Mouse (Mus musculus): ENCODE data around the gene Pagr1a. TPM values are rescaled to one million over a fixed set of nuclear protein-coding genes. Genes with fewer than 3 reads are reported as not detected.
A peak's percentile ranks its signal among the peaks of the same experiment; 100 is the strongest.

Pagr1a gene
- polyA plus RNA-seq, 1 experiment from 2014 or later = 76.1 TPM

- H3K9me3 ChIP-seq (ENCODE audit: control insufficient read depth, low read length) = no peaks in the 10 kb centered on the region
- H3K4me1 ChIP-seq (replicated peaks; ENCODE audit: control insufficient read depth, insufficient read depth, low read length) = no peaks in the 10 kb centered on the region
- H3K4me2 ChIP-seq (replicated peaks; ENCODE audit: low read depth, low read length) = no peak overlapping the region
- no peak overlapping the region for H3K27ac ChIP-seq (ENCODE audit: low read depth, low read length)
- 84% methylated on average over 4 of the region's 4 CpGs for WGBS
- H3K36me3 ChIP-seq (ENCODE audit: control insufficient read depth, insufficient read depth, low read length) = no peaks in the 10 kb centered on the region
- DNase-seq (ENCODE audit: low spot score) (no peak), ATAC-seq (ENCODE audit: low FRiP score) (no peak)
- H3K27me3 ChIP-seq (ENCODE audit: control insufficient read depth, insufficient read depth, low read length) = no peaks in the 10 kb centered on the region
- H3K9ac ChIP-seq (ENCODE audit: low read depth, low read length) = no peak overlapping the region
- no peak overlapping the region for H3K4me3 ChIP-seq (ENCODE audit: low read depth, low read length)
Observed at GRCm38 (mm10) chr7:126996449-126996848, 20.7 kb downstream of the Pagr1a start.

- 75% methylated on average over 8 of the region's 8 CpGs for WGBS
- Histone ChIP-seq H3K4me1 (replicated peaks; ENCODE audit: control insufficient read depth, insufficient read depth, low read length) (no peaks in the 10 kb centered on the region), H3K27ac (ENCODE audit: low read depth, low read length) (no peak overlapping the region), H3K27me3 (ENCODE audit: control insufficient read depth, insufficient read depth, low read length) (no peaks in the 10 kb centered on the region), H3K9me3 (ENCODE audit: control insufficient read depth, low read length) (no peaks in the 10 kb centered on the region), H3K4me2 (replicated peaks; ENCODE audit: low read depth, low read length) (no peak overlapping the region), H3K9ac (ENCODE audit: low read depth, low read length) (no peak overlapping the region), H3K4me3 (ENCODE audit: low read depth, low read length) (no peak overlapping the region), H3K36me3 (ENCODE audit: control insufficient read depth, insufficient read depth, low read length) (no peaks in the 10 kb centered on the region)
- ATAC-seq (ENCODE audit: low FRiP score) (no peak), DNase-seq (ENCODE audit: low spot score) (no peak)
Observed at GRCm38 (mm10) chr7:126988816-126989215, 28.3 kb downstream of the Pagr1a start.

GRCm38 (mm10) chr7:126986319-126986718 lies 30.8 kb downstream of the Pagr1a start:
- no peak overlapping the region for H3K4me2 ChIP-seq (replicated peaks; ENCODE audit: low read depth, low read length)
- no peak for DNase-seq (ENCODE audit: low spot score)
- 49% methylated on average over 9 of the region's 9 CpGs for whole genome bisulfite sequencing
- no peaks in the 10 kb centered on the region for H3K9me3 ChIP-seq (ENCODE audit: control insufficient read depth, low read length)
- H3K36me3 ChIP-seq (ENCODE audit: control insufficient read depth, insufficient read depth, low read length) = no peaks in the 10 kb centered on the region
- H3K4me3 ChIP-seq (ENCODE audit: low read depth, low read length) = no peak overlapping the region
- no peaks in the 10 kb centered on the region for H3K27me3 ChIP-seq (ENCODE audit: control insufficient read depth, insufficient read depth, low read length)
- no peaks in the 10 kb centered on the region for H3K4me1 ChIP-seq (replicated peaks; ENCODE audit: control insufficient read depth, insufficient read depth, low read length)
- H3K27ac ChIP-seq (ENCODE audit: low read depth, low read length) = no peak overlapping the region
- ATAC-seq (ENCODE audit: low FRiP score) = no peak
- no peak overlapping the region for H3K9ac ChIP-seq (ENCODE audit: low read depth, low read length)

- 65% methylated on average over 10 of the region's 10 CpGs for WGBS
- Histone ChIP-seq H3K27me3 (ENCODE audit: control insufficient read depth, insufficient read depth, low read length) (no peaks in the 10 kb centered on the region), H3K4me3 (ENCODE audit: low read depth, low read length) (no peak overlapping the region), H3K4me2 (replicated peaks; ENCODE audit: low read depth, low read length) (no peak overlapping the region), H3K27ac (ENCODE audit: low read depth, low read length) (no peak overlapping the region), H3K4me1 (replicated peaks; ENCODE audit: control insufficient read depth, insufficient read depth, low read length) (no peaks in the 10 kb centered on the region), H3K36me3 (ENCODE audit: control insufficient read depth, insufficient read depth, low read length) (peaks cover 3% of the 10 kb centered on the region; the same call in 1 of the 2 replicates), H3K9ac (ENCODE audit: low read depth, low read length) (no peak overlapping the region), H3K9me3 (ENCODE audit: control insufficient read depth, low read length) (no peaks in the 10 kb centered on the region)
- ATAC-seq (ENCODE audit: low FRiP score) = no peak
- DNase-seq (ENCODE audit: low spot score) = no peak
Observed at GRCm38 (mm10) chr7:126984667-126985444, 32.3 kb downstream of the Pagr1a start.

- Histone ChIP-seq H3K9ac (ENCODE audit: low read depth, low read length) (no peak overlapping the region), H3K27ac (ENCODE audit: low read depth, low read length) (no peak overlapping the region), H3K36me3 (ENCODE audit: control insufficient read depth, insufficient read depth, low read length) (peaks cover 4% of the 10 kb centered on the region; the same call in 1 of the 2 replicates), H3K4me2 (replicated peaks; ENCODE audit: low read depth, low read length) (no peak overlapping the region), H3K27me3 (ENCODE audit: control insufficient read depth, insufficient read depth, low read length) (no peaks in the 10 kb centered on the region), H3K4me1 (replicated peaks; ENCODE audit: control insufficient read depth, insufficient read depth, low read length) (no peaks in the 10 kb centered on the region), H3K9me3 (ENCODE audit: control insufficient read depth, low read length) (no peaks in the 10 kb centered on the region), H3K4me3 (ENCODE audit: low read depth, low read length) (no peak overlapping the region)
- no peak for DNase-seq (ENCODE audit: low spot score)
- no peak for ATAC-seq (ENCODE audit: low FRiP score)
- 90% methylated on average over 7 of the region's 7 CpGs for WGBS
Observed at GRCm38 (mm10) chr7:126983113-126983512, 34.0 kb downstream of the Pagr1a start.

- no peaks in the 10 kb centered on the region for H3K27me3 ChIP-seq (ENCODE audit: control insufficient read depth, insufficient read depth, low read length)
- no peak for DNase-seq (ENCODE audit: low spot score)
- no peak overlapping the region for H3K9ac ChIP-seq (ENCODE audit: low read depth, low read length)
- H3K27ac ChIP-seq (ENCODE audit: low read depth, low read length) = no peak overlapping the region
- no peak for ATAC-seq (ENCODE audit: low FRiP score)
- WGBS = 95% methylated on average over 4 of the region's 4 CpGs
- no peaks in the 10 kb centered on the region for H3K4me1 ChIP-seq (replicated peaks; ENCODE audit: control insufficient read depth, insufficient read depth, low read length)
- no peaks in the 10 kb centered on the region for H3K9me3 ChIP-seq (ENCODE audit: control insufficient read depth, low read length)
- no peak overlapping the region for H3K4me3 ChIP-seq (ENCODE audit: low read depth, low read length)
- no peak overlapping the region for H3K4me2 ChIP-seq (replicated peaks; ENCODE audit: low read depth, low read length)
- peaks cover 4% of the 10 kb centered on the region; the same call in 1 of the 2 replicates for H3K36me3 ChIP-seq (ENCODE audit: control insufficient read depth, insufficient read depth, low read length)
Observed at GRCm38 (mm10) chr7:126982054-126982453, 35.1 kb downstream of the Pagr1a start.

- no peaks in the 10 kb centered on the region for H3K27me3 ChIP-seq (ENCODE audit: control insufficient read depth, insufficient read depth, low read length)
- WGBS = 93% methylated on average over 2 of the region's 2 CpGs
- ATAC-seq (ENCODE audit: low FRiP score) (no peak), DNase-seq (ENCODE audit: low spot score) (no peak)
- peaks cover 4% of the 10 kb centered on the region; the same call in 1 of the 2 replicates for H3K36me3 ChIP-seq (ENCODE audit: control insufficient read depth, insufficient read depth, low read length)
- no peak overlapping the region for H3K4me2 ChIP-seq (replicated peaks; ENCODE audit: low read depth, low read length)
- no peak overlapping the region for H3K4me3 ChIP-seq (ENCODE audit: low read depth, low read length)
- H3K4me1 ChIP-seq (replicated peaks; ENCODE audit: control insufficient read depth, insufficient read depth, low read length) = no peaks in the 10 kb centered on the region
- no peak overlapping the region for H3K27ac ChIP-seq (ENCODE audit: low read depth, low read length)
- H3K9me3 ChIP-seq (ENCODE audit: control insufficient read depth, low read length) = no peaks in the 10 kb centered on the region
- no peak overlapping the region for H3K9ac ChIP-seq (ENCODE audit: low read depth, low read length)
Observed at GRCm38 (mm10) chr7:126981601-126982000, 35.6 kb downstream of the Pagr1a start.

- peaks cover 4% of the 10 kb centered on the region; the same call in 1 of the 2 replicates for H3K36me3 ChIP-seq (ENCODE audit: control insufficient read depth, insufficient read depth, low read length)
- no peak overlapping the region for H3K9ac ChIP-seq (ENCODE audit: low read depth, low read length)
- WGBS = 95% methylated on average over 6 of the region's 6 CpGs
- H3K27me3 ChIP-seq (ENCODE audit: control insufficient read depth, insufficient read depth, low read length) = no peaks in the 10 kb centered on the region
- DNase-seq (ENCODE audit: low spot score) (no peak), ATAC-seq (ENCODE audit: low FRiP score) (no peak)
- no peak overlapping the region for H3K4me3 ChIP-seq (ENCODE audit: low read depth, low read length)
- no peaks in the 10 kb centered on the region for H3K4me1 ChIP-seq (replicated peaks; ENCODE audit: control insufficient read depth, insufficient read depth, low read length)
- no peak overlapping the region for H3K27ac ChIP-seq (ENCODE audit: low read depth, low read length)
- H3K9me3 ChIP-seq (ENCODE audit: control insufficient read depth, low read length) = no peaks in the 10 kb centered on the region
- H3K4me2 ChIP-seq (replicated peaks; ENCODE audit: low read depth, low read length) = no peak overlapping the region
Observed at GRCm38 (mm10) chr7:126978841-126979240, 38.3 kb downstream of the Pagr1a start.

GRCm38 (mm10) chr7:126976878-126977459 lies 40.2 kb downstream of the Pagr1a start:
- ATAC-seq (ENCODE audit: low FRiP score) (peak; percentile 6; the same call in 1 of the 2 replicates), DNase-seq (ENCODE audit: low spot score) (no peak)
- Histone ChIP-seq H3K36me3 (ENCODE audit: control insufficient read depth, insufficient read depth, low read length) (peaks cover 4% of the 10 kb centered on the region; the same call in 1 of the 2 replicates), H3K4me2 (replicated peaks; ENCODE audit: low read depth, low read length) (peak overlapping the region; percentile 58), H3K9me3 (ENCODE audit: control insufficient read depth, low read length) (no peaks in the 10 kb centered on the region), H3K27ac (ENCODE audit: low read depth, low read length) (peak overlapping the region; percentile 88; the same call in 1 of the 2 replicates), H3K27me3 (ENCODE audit: control insufficient read depth, insufficient read depth, low read length) (no peaks in the 10 kb centered on the region), H3K9ac (ENCODE audit: low read depth, low read length) (peak overlapping the region; percentile 99), H3K4me3 (ENCODE audit: low read depth, low read length) (peak overlapping the region; percentile 98), H3K4me1 (replicated peaks; ENCODE audit: control insufficient read depth, insufficient read depth, low read length) (no peaks in the 10 kb centered on the region)
- WGBS = 28% methylated on average over 14 of the region's 14 CpGs

All from hindbrain, embryonic 11.5 days (tissue).